Mouse (Mus musculus): ENCODE results near the gene Acss2.
"Not testable (repeated sequence)": the region's sequence is repeated elsewhere in the genome, so short reads cannot be mapped to it uniquely, and the experiment has no call there.

Acss2 gene

GRCm38 (mm10) chr2:155589521-155589920 lies 71.8 kb downstream of the Acss2 start:
- no peak for DNase-seq (ENCODE audit: low read depth, low spot score)

GRCm38 (mm10) chr2:155590876-155591275 lies 73.1 kb downstream of the Acss2 start:
- DNase-seq (ENCODE audit: low read depth, low spot score) = no peak

- DNase-seq (ENCODE audit: low read depth, low spot score) = no peak
These were observed 73.9 kb downstream of the Acss2 start for GRCm38 (mm10) chr2:155591676-155592075.

GRCm38 (mm10) chr2:155592137-155592853 lies 74.5 kb downstream of the Acss2 start, which contains the start of gene Gss:
Gss (minus strand) TSS chr2:155592810.
- peak; percentile 89 for DNase-seq (ENCODE audit: low read depth, low spot score)

GRCm38 (mm10) chr2:155592854-155593283 lies 75.1 kb downstream of the Acss2 start:
- no peak for DNase-seq (ENCODE audit: low read depth, low spot score)

GRCm38 (mm10) chr2:155595516-155595915 lies 77.8 kb downstream of the Acss2 start:
- no peak for DNase-seq (ENCODE audit: low read depth, low spot score)

GRCm38 (mm10) chr2:155603707-155604106 lies 86.0 kb downstream of the Acss2 start:
- DNase-seq (ENCODE audit: low read depth, low spot score) = no peak

- no peak for DNase-seq (ENCODE audit: low read depth, low spot score)
These were observed 87.0 kb downstream of the Acss2 start for GRCm38 (mm10) chr2:155604560-155605235.

GRCm38 (mm10) chr2:155605236-155605589 lies 87.5 kb downstream of the Acss2 start:
- not testable (repeated sequence) for DNase-seq (ENCODE audit: low read depth, low spot score)

- no peak for DNase-seq (ENCODE audit: low read depth, low spot score)
These were observed 88.6 kb downstream of the Acss2 start for GRCm38 (mm10) chr2:155606360-155606759.

- no peak for DNase-seq (ENCODE audit: low read depth, low spot score)
These were observed 93.2 kb downstream of the Acss2 start, which contains the start of gene Myh7b for GRCm38 (mm10) chr2:155610978-155611377. Myh7b (plus strand) TSS chr2:155611212.

- no peak for DNase-seq (ENCODE audit: low read depth, low spot score)
These were observed 94.2 kb downstream of the Acss2 start for GRCm38 (mm10) chr2:155611834-155612550.

- DNase-seq (ENCODE audit: low read depth, low spot score) = no peak
These were observed 95.6 kb downstream of the Acss2 start for GRCm38 (mm10) chr2:155613326-155613755.

- DNase-seq (ENCODE audit: low read depth, low spot score) = no peak
These were observed 96.2 kb downstream of the Acss2 start for GRCm38 (mm10) chr2:155613953-155614352.

- DNase-seq (ENCODE audit: low read depth, low spot score) = no peak
These were observed 99.2 kb downstream of the Acss2 start for GRCm38 (mm10) chr2:155616971-155617370.

GRCm38 (mm10) chr2:155619817-155620216 lies 102.1 kb downstream of the Acss2 start:
- DNase-seq (ENCODE audit: low read depth, low spot score) = no peak

GRCm38 (mm10) chr2:155622606-155623005 lies 104.9 kb downstream of the Acss2 start:
- DNase-seq (ENCODE audit: low read depth, low spot score) = no peak

- no peak for DNase-seq (ENCODE audit: low read depth, low spot score)
These were observed 106.2 kb downstream of the Acss2 start for GRCm38 (mm10) chr2:155623996-155624395.

GRCm38 (mm10) chr2:155624730-155625129 lies 107.0 kb downstream of the Acss2 start:
- DNase-seq (ENCODE audit: low read depth, low spot score) = no peak

- no peak for DNase-seq (ENCODE audit: low read depth, low spot score)
These were observed 108.5 kb downstream of the Acss2 start for GRCm38 (mm10) chr2:155626277-155626676.

- peak; percentile 71 for DNase-seq (ENCODE audit: low read depth, low spot score)
These were observed 109.4 kb downstream of the Acss2 start for GRCm38 (mm10) chr2:155627030-155627738.

- DNase-seq (ENCODE audit: low read depth, low spot score) = no peak
These were observed 110.4 kb downstream of the Acss2 start for GRCm38 (mm10) chr2:155628112-155628511.

All from WW6 (cell line).